Mouse (Mus musculus): ENCODE measurements around the gene Pfdn6. TPM values are rescaled to one million over a fixed set of nuclear protein-coding genes. Genes with fewer than 3 reads are reported as not detected.
A peak's percentile ranks its signal among the peaks of the same experiment; 100 is the strongest.
"Not testable (repeated sequence)": the region's sequence is repeated elsewhere in the genome, so short reads cannot be mapped to it uniquely, and the experiment has no call there.

Gene Pfdn6
- total and polyA plus RNA-seq, 2 experiments from 2014 or later: 25.2 to 168 TPM

GRCm38 (mm10) chr17:33955555-33956214, 15.5 kb upstream of the Pfdn6 start, which contains the start of the genes Vps52 and Rps18:
Vps52 (plus strand) TSS chr17:33955812.
Rps18 (minus strand) TSS chr17:33956001.
- no peaks in the 10 kb centered on the region for H3K9me3 ChIP-seq (ENCODE audit: low read length)
- peak within 1 kb of the TSS; percentile 77 for H3K9ac ChIP-seq (replicated peaks; ENCODE audit: low read length)
- H3K4me2 ChIP-seq (ENCODE audit: low read depth, low read length): peak within 1 kb of the TSS; percentile 85
- TF ChIP-seq CTCF (IDR thresholded peaks at IDR 0.05; ENCODE audit: low read depth): peak; percentile 52
- no peaks in the 10 kb centered on the region for H3K27me3 ChIP-seq (ENCODE audit: insufficient read depth, low read length)
- H3K4me1 ChIP-seq (ENCODE audit: insufficient read depth, low read length): peaks cover 11% of the 10 kb centered on the region
- WGBS: under 1% methylated on average over 50 of the region's 50 CpGs
- peak within 1 kb of the TSS; percentile 56 for H3K4me3 ChIP-seq (ENCODE audit: low read length)
- ATAC-seq: peak; percentile 89
- H3K36me3 ChIP-seq (ENCODE audit: insufficient read depth, low read length): peaks cover 32% of the 10 kb centered on the region
- H3K27ac ChIP-seq: peak within 1 kb of the TSS; percentile 90
- DNase-seq (ENCODE audit: low spot score): peak; percentile 98

- Histone ChIP-seq H3K4me2 (ENCODE audit: low read depth, low read length) (peak overlapping the region; percentile 85), H3K27ac (peak overlapping the region; percentile 90), H3K27me3 (ENCODE audit: insufficient read depth, low read length) (no peaks in the 10 kb centered on the region), H3K4me3 (ENCODE audit: low read length) (peak overlapping the region; percentile 56), H3K4me1 (ENCODE audit: insufficient read depth, low read length) (peaks cover 17% of the 10 kb centered on the region), H3K36me3 (ENCODE audit: insufficient read depth, low read length) (peaks cover 28% of the 10 kb centered on the region), H3K9ac (replicated peaks; ENCODE audit: low read length) (peak overlapping the region; percentile 77), H3K9me3 (ENCODE audit: low read length) (no peaks in the 10 kb centered on the region)
- ATAC-seq (peak; percentile 31; the same call in 1 of the 2 replicates), DNase-seq (ENCODE audit: low spot score) (no peak)
- under 1% methylated on average over 33 of the region's 33 CpGs for WGBS
- TF ChIP-seq CTCF (IDR thresholded peaks at IDR 0.05; ENCODE audit: low read depth): no peak
Observed at GRCm38 (mm10) chr17:33954646-33955554, 14.8 kb upstream of the Pfdn6 start.

- 33% methylated on average over 5 of the region's 5 CpGs for WGBS
- H3K27me3 ChIP-seq (ENCODE audit: insufficient read depth, low read length): no peaks in the 10 kb centered on the region
- no peak for TF ChIP-seq CTCF (IDR thresholded peaks at IDR 0.05; ENCODE audit: low read depth)
- peaks cover 20% of the 10 kb centered on the region for H3K4me1 ChIP-seq (ENCODE audit: insufficient read depth, low read length)
- peak overlapping the region; percentile 85 for H3K4me2 ChIP-seq (ENCODE audit: low read depth, low read length)
- no peak for DNase-seq (ENCODE audit: low spot score)
- no peaks in the 10 kb centered on the region for H3K9me3 ChIP-seq (ENCODE audit: low read length)
- H3K9ac ChIP-seq (replicated peaks; ENCODE audit: low read length): peak overlapping the region; percentile 77; the same call in 1 of the 2 replicates
- H3K4me3 ChIP-seq (ENCODE audit: low read length): peak overlapping the region; percentile 56
- no peak for ATAC-seq
- peaks cover 19% of the 10 kb centered on the region for H3K36me3 ChIP-seq (ENCODE audit: insufficient read depth, low read length)
- H3K27ac ChIP-seq: peak overlapping the region; percentile 90; the same call in 1 of the 2 replicates
Observed at GRCm38 (mm10) chr17:33953961-33954565, 13.9 kb upstream of the Pfdn6 start.

- H3K36me3 ChIP-seq (ENCODE audit: insufficient read depth, low read length): peaks cover 12% of the 10 kb centered on the region
- no peak for TF ChIP-seq CTCF (IDR thresholded peaks at IDR 0.05; ENCODE audit: low read depth)
- H3K27me3 ChIP-seq (ENCODE audit: insufficient read depth, low read length): no peaks in the 10 kb centered on the region
- peaks cover 20% of the 10 kb centered on the region for H3K4me1 ChIP-seq (ENCODE audit: insufficient read depth, low read length)
- no peak overlapping the region for H3K4me2 ChIP-seq (ENCODE audit: low read depth, low read length)
- WGBS: 90% methylated on average over 3 of the region's 3 CpGs
- H3K9ac ChIP-seq (replicated peaks; ENCODE audit: low read length): no peak overlapping the region
- ATAC-seq (no peak), DNase-seq (ENCODE audit: low spot score) (no peak)
- H3K9me3 ChIP-seq (ENCODE audit: low read length): no peaks in the 10 kb centered on the region
- no peak overlapping the region for H3K27ac ChIP-seq
- H3K4me3 ChIP-seq (ENCODE audit: low read length): no peak overlapping the region
Observed at GRCm38 (mm10) chr17:33953310-33953709, 13.2 kb upstream of the Pfdn6 start.

GRCm38 (mm10) chr17:33952879-33953278, 12.7 kb upstream of the Pfdn6 start:
- TF ChIP-seq CTCF (IDR thresholded peaks at IDR 0.05; ENCODE audit: low read depth): no peak
- WGBS: 84% methylated on average over 4 of the region's 4 CpGs
- no peak for ATAC-seq
- Histone ChIP-seq H3K4me2 (ENCODE audit: low read depth, low read length) (no peak overlapping the region), H3K27me3 (ENCODE audit: insufficient read depth, low read length) (no peaks in the 10 kb centered on the region), H3K36me3 (ENCODE audit: insufficient read depth, low read length) (peaks cover 11% of the 10 kb centered on the region), H3K4me3 (ENCODE audit: low read length) (no peak overlapping the region), H3K27ac (no peak overlapping the region), H3K9me3 (ENCODE audit: low read length) (no peaks in the 10 kb centered on the region), H3K4me1 (ENCODE audit: insufficient read depth, low read length) (peaks cover 20% of the 10 kb centered on the region), H3K9ac (replicated peaks; ENCODE audit: low read length) (no peak overlapping the region)
- DNase-seq (ENCODE audit: low spot score): no peak

- not testable (repeated sequence) for H3K9ac ChIP-seq (replicated peaks; ENCODE audit: low read length); H3K4me3 ChIP-seq (ENCODE audit: low read length); DNase-seq (ENCODE audit: low spot score); H3K27ac ChIP-seq; H3K9me3 ChIP-seq (ENCODE audit: low read length); ATAC-seq; H3K27me3 ChIP-seq (ENCODE audit: insufficient read depth, low read length)
- Histone ChIP-seq H3K4me1 (ENCODE audit: insufficient read depth, low read length) (peaks cover 20% of the 10 kb centered on the region), H3K4me2 (ENCODE audit: low read depth, low read length) (peak overlapping the region; percentile 89), H3K36me3 (ENCODE audit: insufficient read depth, low read length) (peaks cover 11% of the 10 kb centered on the region)
- 77% methylated on average over 13 of the region's 13 CpGs for whole genome bisulfite sequencing
Observed at GRCm38 (mm10) chr17:33952015-33952414, 11.9 kb upstream of the Pfdn6 start.

All from hindbrain, postnatal 0 days (tissue).